Mouse (Mus musculus): ENCODE measurements around the gene Atf6.

DNA sequence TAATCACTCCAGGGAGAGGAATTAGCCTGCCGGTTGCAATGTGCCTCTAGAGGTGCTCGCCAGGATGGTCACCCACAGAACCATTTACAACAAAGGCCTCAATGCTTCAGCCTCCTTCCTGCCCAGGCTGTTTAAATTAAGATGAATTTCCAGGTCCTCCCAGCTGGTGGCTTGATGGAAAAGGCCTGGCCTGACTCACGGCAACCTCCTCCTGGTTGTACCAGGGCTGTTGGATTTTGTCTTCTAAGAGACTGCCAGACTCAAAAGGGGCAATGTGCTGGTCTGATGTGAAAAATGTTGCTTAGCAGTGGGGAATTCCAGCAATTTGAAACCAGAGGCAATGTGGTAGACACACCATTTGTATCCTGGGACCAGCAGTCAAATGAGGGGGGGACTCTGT, 166.4 kb downstream of the Atf6 start:
- no peak for TF ChIP-seq CTCF (IDR thresholded peaks at IDR 0.05; ENCODE audit: insufficient read depth, low read depth, low read length)
- TF ChIP-seq POLR2A (IDR thresholded peaks at IDR 0.05; ENCODE audit: insufficient read depth, low read depth, low read length) = no peak

Measured in olfactory bulb, adult 2 months (tissue).